In genomic region chr2:53070607-53071006, GRCm38 (mm10) we compare ENCODE assay signal across 9 mouse cellular contexts.
DNase-seq lines count a peak whose midpoint lies in the region; ATAC-seq and TF ChIP-seq lines count a peak whose summit lies in the region.
"Had no signal": no experiment of that assay in that cellular context is flagged by ENCODE, and none has a peak within 500 bp of the region (broad histone marks: within the 10 kb centered on the region; RNA-seq: fewer than 3 reads in every experiment).

No protein-coding gene starts in this region.

- no peak for TF ChIP-seq EP300 in stomach, postnatal 0 days (optimal IDR thresholded peaks at IDR 0.05)

- H3K4me2 ChIP-seq in midbrain, embryonic 16.5 days (ENCODE audit: low read length), result no peak overlapping the region
- no peak overlapping the region for H3K4me2 ChIP-seq in midbrain, embryonic 15.5 days
- no peak overlapping the region for H3K4me2 ChIP-seq in stomach, postnatal 0 days (replicated peaks; ENCODE audit: low read depth)

- 0 out of 2 replicates have a peak, but pooled peaks have one; percentile 56 for ATAC-seq in midbrain, embryonic 16.5 days
- ATAC-seq in midbrain, embryonic 15.5 days (replicated peaks), result no peak
- peak; percentile 53; the same call in 1 of the 2 replicates for ATAC-seq in stomach, postnatal 0 days (ENCODE audit: low FRiP score, low TSS enrichment)
- ATAC-seq in erythroblast, adult 5-6 weeks (replicated peaks; ENCODE audit: low FRiP score, poor library complexity, severe bottlenecking), result no peak

- 7% methylated on average over 1 of the region's 1 CpGs for WGBS in midbrain, embryonic 16.5 days
- 6% methylated on average over 1 of the region's 1 CpGs for WGBS in midbrain, embryonic 15.5 days
- 8% methylated on average over 1 of the region's 1 CpGs for WGBS in stomach, postnatal 0 days

- no peaks in the 10 kb centered on the region for H3K27me3 ChIP-seq in midbrain, embryonic 16.5 days (ENCODE audit: control insufficient read depth, insufficient read depth, low read depth, low read length)
- H3K27me3 ChIP-seq in midbrain, embryonic 15.5 days (replicated peaks), result no peaks in the 10 kb centered on the region
- no peaks in the 10 kb centered on the region for H3K27me3 ChIP-seq in stomach, postnatal 0 days (ENCODE audit: control insufficient read depth, insufficient read depth, low read length)

- no peaks in the 10 kb centered on the region for H3K4me1 ChIP-seq in midbrain, embryonic 16.5 days (ENCODE audit: control insufficient read depth, insufficient read depth, low read length)
- H3K4me1 ChIP-seq in midbrain, embryonic 15.5 days, result no peaks in the 10 kb centered on the region
- H3K4me1 ChIP-seq in stomach, postnatal 0 days (replicated peaks; ENCODE audit: control insufficient read depth, insufficient read depth), result no peaks in the 10 kb centered on the region

- TF ChIP-seq CTCF in stomach, postnatal 0 days (IDR thresholded peaks at IDR 0.05; ENCODE audit: low read depth), result no peak

- H3K4me3 ChIP-seq in midbrain, embryonic 16.5 days (ENCODE audit: low read depth, low read length), result no peak overlapping the region
- H3K4me3 ChIP-seq in midbrain, embryonic 15.5 days, result no peak overlapping the region
- H3K4me3 ChIP-seq in stomach, postnatal 0 days (ENCODE audit: low read depth, low read length), result no peak overlapping the region
- H3K4me3 ChIP-seq: left cerebral cortex, adult 2 months had no signal

- no peaks in the 10 kb centered on the region for H3K9me3 ChIP-seq in midbrain, embryonic 16.5 days (replicated peaks; ENCODE audit: control insufficient read depth, low read length, poor library complexity, severe bottlenecking)
- H3K9me3 ChIP-seq in midbrain, embryonic 15.5 days, result no peaks in the 10 kb centered on the region
- H3K9me3 ChIP-seq in stomach, postnatal 0 days (ENCODE audit: control insufficient read depth, low read length), result no peaks in the 10 kb centered on the region

- no peak overlapping the region for H3K9ac ChIP-seq in midbrain, embryonic 16.5 days (ENCODE audit: low read depth, low read length)
- no peak overlapping the region for H3K9ac ChIP-seq in midbrain, embryonic 15.5 days
- H3K9ac ChIP-seq in stomach, postnatal 0 days (ENCODE audit: low read length), result no peak overlapping the region

- no peaks in the 10 kb centered on the region for H3K36me3 ChIP-seq in midbrain, embryonic 16.5 days (ENCODE audit: control insufficient read depth, insufficient read depth, low read length)
- H3K36me3 ChIP-seq in midbrain, embryonic 15.5 days (replicated peaks), result no peaks in the 10 kb centered on the region
- no peaks in the 10 kb centered on the region for H3K36me3 ChIP-seq in stomach, postnatal 0 days (ENCODE audit: control insufficient read depth, insufficient read depth, low read length)

- H3K27ac ChIP-seq in midbrain, embryonic 16.5 days (ENCODE audit: low read length), result no peak overlapping the region
- no peak overlapping the region for H3K27ac ChIP-seq in midbrain, embryonic 15.5 days
- H3K27ac ChIP-seq in stomach, postnatal 0 days (replicated peaks), result no peak overlapping the region
- H3K27ac ChIP-seq: left cerebral cortex, adult 2 months had no signal

- peak; percentile 57 for DNase-seq in adrenal gland, adult 2 months
- no peak for DNase-seq in adrenal gland, adult 18-20 months (ENCODE audit: low spot score in 2 of 2)
- DNase-seq in gastrocnemius, adult 8-10 months (ENCODE audit: low spot score in 2 of 2), result peak; percentile 32 to 44
- DNase-seq in kidney, postnatal 14 days, result peak; percentile 82
- peak; percentile 21 for DNase-seq in stomach, postnatal 0 days (ENCODE audit: low spot score)

Comparison
In these comparisons a context has a peak if more than half of its experiments do, and no peak if none do; other contexts are left out.
1. DNase-seq: peak in adrenal gland, adult 2 months (single experiment), gastrocnemius, adult 8-10 months (2 of 2), kidney, postnatal 14 days (single experiment) and stomach, postnatal 0 days (single experiment); none in adrenal gland, adult 18-20 months (0 of 2).
2. ATAC-seq: peak in midbrain, embryonic 16.5 days (single experiment) and stomach, postnatal 0 days (single experiment); none in midbrain, embryonic 15.5 days (single experiment) and erythroblast, adult 5-6 weeks (single experiment).